Mouse (Mus musculus) heart, embryonic 14.5 days (tissue): ENCODE results near the gene Agtpbp1. TPM values are rescaled to one million over a fixed set of nuclear protein-coding genes. Genes with fewer than 3 reads are reported as not detected.

Source experiments
- ATAC-seq: fragments of 200-750 bp; cut with Nextera tagmentation; 2 replicates; pipeline ENCODE4 v1.8.0; 2017; ENCODE audit warnings: low read depth, moderate TSS enrichment; ENCODE audit not compliant: insufficient number of reproducible peaks, insufficient read depth, low FRiP score
- H3K27ac ChIP-seq, 2 experiments: fragments of 200-500 bp in 1 of 2; fragments of 300-500 bp in 1 of 2; sonication (generic) in 1 of 2; replicated peaks in 1 of 2; 2 replicates each; pipeline ENCODE4 v1.5.1; 2012 to 2014; ENCODE audit warnings: low read depth in 2 of 2, low read length in 2 of 2, control low read depth in 1 of 2, mild to moderate bottlenecking in 1 of 2, mixed read lengths in 1 of 2; ENCODE audit not compliant: control insufficient read depth in 1 of 2, insufficient read depth in 1 of 2
- H3K27me3 ChIP-seq: fragments of 300-500 bp; sonication (generic); 2 replicates; pipeline ENCODE4 v1.6.1; 2014; ENCODE audit warnings: mild to moderate bottlenecking, low read length, control low read depth; ENCODE audit not compliant: control insufficient read depth, insufficient read depth
- H3K36me3 ChIP-seq: fragments of 300-500 bp; sonication (generic); 2 replicates; pipeline ENCODE4 v1.6.1; 2014; ENCODE audit warnings: mild to moderate bottlenecking, control low read depth, low read length, mixed read lengths; ENCODE audit not compliant: control insufficient read depth, insufficient read depth
- H3K4me1 ChIP-seq, 2 experiments: fragments of 200-500 bp in 1 of 2; fragments of 300-500 bp in 1 of 2; sonication (generic) in 1 of 2; 2 replicates each; pipeline ENCODE4 v1.6.1; 2012 to 2014; ENCODE audit warnings: low read length in 2 of 2, control low read depth in 1 of 2, mixed read lengths in 1 of 2; ENCODE audit not compliant: control insufficient read depth in 2 of 2, insufficient read depth in 2 of 2
- H3K4me2 ChIP-seq: fragments of 300-500 bp; sonication (generic); 2 replicates; pipeline ENCODE4 v1.6.1; 2014; ENCODE audit warnings: mild to moderate bottlenecking, low read length
- H3K4me3 ChIP-seq, 2 experiments: fragments of 200-500 bp in 1 of 2; fragments of 300-500 bp in 1 of 2; sonication (generic) in 1 of 2; 2 replicates each; pipeline ENCODE4 v1.5.1; 2012 to 2014; ENCODE audit warnings: low read length in 2 of 2, mild to moderate bottlenecking in 2 of 2, control low read depth in 1 of 2, low read depth in 1 of 2, moderate library complexity in 1 of 2; ENCODE audit not compliant: control insufficient read depth in 1 of 2, insufficient read depth in 1 of 2
- H3K9ac ChIP-seq: fragments of 300-500 bp; sonication (generic); 2 replicates; pipeline ENCODE4 v1.6.1; 2014; ENCODE audit warnings: mild to moderate bottlenecking, low read length
- H3K9me3 ChIP-seq: fragments of 300-500 bp; sonication (generic); 2 replicates; pipeline ENCODE4 v1.6.1; 2016; ENCODE audit warnings: low read length, control low read depth; ENCODE audit not compliant: control insufficient read depth
- WGBS: fragments of 180-500 bp; shearing (Covaris S2); extraction: QIAGEN DNeasy Blood & Tissue Kit; methylation state at CpG from one replicate; pipeline ENCODE4 v1.1.7; 2014; 5-methylcytosine and 5-hydroxymethylcytosine counted together
- polyA plus RNA-seq: library from polyadenylated mRNA; unstranded; fragments of >200 nt; fragmentation: Nextera tagmentation; extraction: Ambion mirVana; gene quantifications from 2 replicates; pipeline ENCODE4 v1.2.1, GENCODE M21; 2014

The Agtpbp1 gene
- polyA plus RNA-seq, 1 experiment from 2014 or later = 15.1 TPM

- peak overlapping the region; percentile 40 to 63; a peak in 3 of 4 replicates for H3K27ac ChIP-seq
- no peak for ATAC-seq
Measured at GRCm38 (mm10) chr13:59468181-59468802, 116.7 kb downstream of the Agtpbp1 start.

DNA sequence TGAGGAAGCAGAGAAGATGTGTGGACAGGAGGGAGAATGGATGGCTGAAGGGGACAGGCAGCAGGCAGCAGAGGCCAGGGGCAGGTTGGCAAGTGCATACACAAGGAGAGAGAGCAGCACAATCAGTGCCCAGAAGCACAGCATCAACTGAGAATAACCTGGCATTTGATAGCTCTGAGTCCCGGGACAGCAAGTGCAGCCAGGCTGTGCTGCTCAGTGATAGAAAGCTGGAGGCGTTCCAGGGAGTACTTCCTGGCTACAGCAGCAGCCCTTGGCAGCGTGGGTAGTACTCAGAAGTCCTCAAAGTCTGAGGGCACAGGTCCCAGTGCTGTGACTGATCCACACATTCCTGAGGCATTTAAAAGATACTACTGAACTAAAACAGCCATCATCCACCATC, 117.4 kb downstream of the Agtpbp1 start:
- Histone ChIP-seq H3K9me3 (no peaks in the 10 kb centered on the region), H3K4me2 (0 out of 2 replicates have a peak overlapping the region, but pooled peaks have one; percentile 22), H3K9ac (no peak overlapping the region), H3K36me3 (peaks cover 13% of the 10 kb centered on the region; the same call in 1 of the 2 replicates), H3K4me1 (peaks cover 11 to 15% of the 10 kb centered on the region in 2 experiments), H3K27ac (peak overlapping the region; percentile 40 to 63; a peak in 3 of 4 replicates), H3K4me3 (no peak overlapping the region), H3K27me3 (no peaks in the 10 kb centered on the region)
- 11% methylated on average over 3 of the region's 3 CpGs for WGBS
- ATAC-seq = peak; percentile 84

More at GRCm38 (mm10) chr13:59468181-59468802, 116.7 kb downstream of the Agtpbp1 start:
- Histone ChIP-seq H3K27me3 (no peaks in the 10 kb centered on the region), H3K9ac (no peak overlapping the region), H3K36me3 (peaks cover 18% of the 10 kb centered on the region), H3K4me2 (0 out of 2 replicates have a peak overlapping the region, but pooled peaks have one; percentile 22), H3K4me1 (peaks cover 11 to 15% of the 10 kb centered on the region in 2 experiments), H3K4me3 (no peak overlapping the region), H3K9me3 (no peaks in the 10 kb centered on the region)
- WGBS = 77% methylated on average over 8 of the region's 8 CpGs

GRCm38 (mm10) chr13:59460958-59461357, 124.1 kb downstream of the Agtpbp1 start:
- H3K27me3 ChIP-seq = no peaks in the 10 kb centered on the region
- no peak overlapping the region for H3K9ac ChIP-seq
- H3K9me3 ChIP-seq = no peaks in the 10 kb centered on the region
- no peak overlapping the region for H3K27ac ChIP-seq
- no peak overlapping the region for H3K4me2 ChIP-seq
- no peak overlapping the region for H3K4me3 ChIP-seq
- WGBS = 78% methylated on average over 3 of the region's 3 CpGs
- H3K4me1 ChIP-seq = no peaks in the 10 kb centered on the region
- peaks cover 26% of the 10 kb centered on the region; the same call in 1 of the 2 replicates for H3K36me3 ChIP-seq
- ATAC-seq = no peak

DNA sequence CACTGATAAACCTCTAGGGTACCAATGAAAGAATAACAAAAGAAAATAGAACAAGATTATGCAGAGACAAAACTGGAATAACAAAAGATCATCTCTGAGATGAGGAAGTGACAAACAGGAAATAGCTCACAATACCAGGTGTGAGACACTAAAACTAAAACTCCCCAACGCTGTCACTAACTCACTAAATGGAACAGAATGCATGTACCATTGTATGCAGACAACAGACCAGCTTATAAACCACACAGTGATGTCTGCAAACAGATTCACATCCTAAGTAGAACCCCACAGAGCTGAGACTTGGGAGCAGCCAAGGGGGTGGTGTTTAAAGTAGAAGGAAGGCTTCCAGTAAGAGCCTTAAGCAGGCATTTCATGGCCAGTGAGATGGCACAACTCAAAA, 128.8 kb downstream of the Agtpbp1 start:
- ATAC-seq = no peak
- H3K4me1 ChIP-seq = peaks cover 11 to 20% of the 10 kb centered on the region in 2 experiments
- H3K36me3 ChIP-seq = peaks cover 17% of the 10 kb centered on the region; the same call in 1 of the 2 replicates
- no peaks in the 10 kb centered on the region for H3K27me3 ChIP-seq
- no peak overlapping the region for H3K4me3 ChIP-seq
- WGBS = 73% methylated on average over 1 of the region's 1 CpGs
- H3K27ac ChIP-seq = no peak overlapping the region
- H3K4me2 ChIP-seq = no peak overlapping the region
- no peaks in the 10 kb centered on the region for H3K9me3 ChIP-seq
- H3K9ac ChIP-seq = no peak overlapping the region

DNA sequence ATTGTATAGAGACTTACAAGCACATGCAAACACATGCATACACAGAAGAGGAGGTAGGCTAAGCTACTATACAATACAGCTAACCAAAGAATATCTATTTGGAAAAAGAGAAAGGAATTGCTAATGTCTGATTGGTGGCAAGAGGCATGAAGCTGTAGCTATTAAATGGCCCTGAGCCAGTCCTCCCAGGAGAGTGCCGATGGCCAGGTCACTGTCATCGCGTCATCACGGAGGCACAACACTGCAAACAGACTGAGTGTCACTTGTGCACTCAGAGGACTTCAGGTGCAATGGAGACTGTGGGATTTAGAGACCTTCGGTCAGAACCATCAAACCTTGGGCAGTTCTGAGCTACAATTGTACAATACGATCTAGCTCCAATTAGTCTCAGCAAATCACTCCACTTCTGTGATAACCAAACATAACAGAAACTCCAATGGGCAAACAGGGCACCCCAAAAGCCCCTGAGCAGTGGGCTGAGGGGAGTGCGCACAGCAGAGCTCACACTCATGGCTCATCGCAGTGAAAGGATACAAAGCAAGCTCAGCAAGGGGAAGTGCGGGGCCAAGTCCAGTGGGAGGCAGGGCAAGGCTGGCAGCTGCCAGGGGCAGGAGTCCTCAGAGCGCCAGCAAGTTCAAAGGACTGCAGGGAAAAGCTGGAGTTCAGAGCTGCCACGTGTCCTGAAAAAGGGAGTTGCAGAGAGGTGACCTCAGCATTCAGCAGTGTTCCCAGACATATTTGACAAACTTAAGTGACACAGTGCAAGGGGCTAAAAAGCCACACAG, 130.8 kb downstream of the Agtpbp1 start:
- H3K27ac ChIP-seq = no peak overlapping the region

GRCm38 (mm10) chr13:59453582-59453981, 131.4 kb downstream of the Agtpbp1 start:
- Histone ChIP-seq H3K36me3 (0 out of 2 replicates have a peak, but pooled peaks cover 9% of the 10 kb centered on the region), H3K27ac (peak overlapping the region; percentile 14 to 34; a peak in 1 of 4 replicates), H3K9me3 (no peaks in the 10 kb centered on the region), H3K4me1 (peaks cover 11 to 20% of the 10 kb centered on the region in 2 experiments), H3K9ac (no peak overlapping the region), H3K4me2 (no peak overlapping the region), H3K27me3 (no peaks in the 10 kb centered on the region), H3K4me3 (no peak overlapping the region)
- WGBS = 58% methylated on average over 6 of the region's 6 CpGs
- ATAC-seq = 0 out of 2 replicates have a peak, but pooled peaks have one; percentile 51

More for the DNA sequence above, 130.8 kb downstream of the Agtpbp1 start:
- Histone ChIP-seq H3K27me3 (no peaks in the 10 kb centered on the region), H3K4me3 (no peak overlapping the region), H3K4me2 (no peak overlapping the region), H3K36me3 (0 out of 2 replicates have a peak, but pooled peaks cover 9% of the 10 kb centered on the region), H3K9ac (no peak overlapping the region), H3K9me3 (no peaks in the 10 kb centered on the region), H3K4me1 (peaks cover 11 to 20% of the 10 kb centered on the region in 2 experiments)
- WGBS = 73% methylated on average over 11 of the region's 11 CpGs
- ATAC-seq = no peak

DNA sequence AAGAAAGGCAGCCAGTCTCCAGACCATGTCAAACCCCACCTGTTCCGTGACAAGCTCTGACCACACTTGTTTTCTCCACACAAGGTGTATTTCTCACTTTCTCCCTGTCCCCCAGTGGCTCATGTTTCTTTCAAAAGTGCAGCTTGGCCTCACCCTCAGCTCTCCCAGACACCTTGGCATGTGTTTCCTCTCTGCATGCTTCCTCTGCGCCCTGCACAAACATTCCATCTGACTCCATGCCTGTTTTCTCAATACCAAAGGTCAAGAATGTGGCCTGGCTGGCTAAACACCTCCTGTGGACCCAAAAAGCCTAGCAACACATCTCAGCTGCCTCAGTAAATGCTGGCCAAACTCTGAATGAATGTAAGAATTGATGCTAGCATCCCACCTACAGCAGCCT, 132.0 kb downstream of the Agtpbp1 start:
- Histone ChIP-seq H3K4me1 (peaks cover 11 to 20% of the 10 kb centered on the region in 2 experiments), H3K4me3 (no peak overlapping the region), H3K27me3 (no peaks in the 10 kb centered on the region), H3K27ac (peak overlapping the region in 1 of 2 experiments; percentile 14; a peak in 1 of 4 replicates), H3K36me3 (0 out of 2 replicates have a peak, but pooled peaks cover 9% of the 10 kb centered on the region), H3K9ac (no peak overlapping the region), H3K9me3 (no peaks in the 10 kb centered on the region), H3K4me2 (no peak overlapping the region)
- WGBS = 75% methylated on average over 2 of the region's 2 CpGs
- no peak for ATAC-seq
